Mouse (Mus musculus) liver, embryonic 16.5 days (tissue): ENCODE results near the gene Gkn3. TPM values are rescaled to one million over a fixed set of nuclear protein-coding genes. Genes with fewer than 3 reads are reported as not detected.

ENCODE experiments used
- ATAC-seq: fragments of 200-750 bp; cut with Nextera tagmentation; 2 replicates; pipeline ENCODE4 v1.8.0; 2017; ENCODE audit warnings: low read depth, mild to moderate bottlenecking, moderate number of reproducible peaks, moderate library complexity
- H3K27ac ChIP-seq: fragments of 300-500 bp; sonication (generic); 2 replicates; pipeline ENCODE4 v1.5.1; 2014; ENCODE audit warnings: mild to moderate bottlenecking, low read length
- H3K27me3 ChIP-seq: fragments of 300-500 bp; sonication (generic); 2 replicates; pipeline ENCODE4 v1.6.1; 2014; ENCODE audit warnings: low read depth, low read length, mixed read lengths; ENCODE audit not compliant: control insufficient read depth, insufficient read depth
- H3K36me3 ChIP-seq: fragments of 300-500 bp; sonication (generic); 2 replicates; pipeline ENCODE4 v1.6.1; 2014; ENCODE audit warnings: mild to moderate bottlenecking; ENCODE audit not compliant: control insufficient read depth, insufficient read depth
- H3K4me1 ChIP-seq: fragments of 300-500 bp; sonication (generic); 2 replicates; pipeline ENCODE4 v1.6.1; 2014; ENCODE audit warnings: low read depth, low read length, mixed read lengths; ENCODE audit not compliant: control insufficient read depth
- H3K4me2 ChIP-seq: fragments of 300-500 bp; sonication (generic); 2 replicates; pipeline ENCODE4 v1.6.1; 2014; ENCODE audit warnings: low read depth, low read length, mixed read lengths
- H3K4me3 ChIP-seq: fragments of 300-500 bp; sonication (generic); 2 replicates; pipeline ENCODE4 v1.5.1; 2014; ENCODE audit warnings: low read depth, mild to moderate bottlenecking, low read length
- H3K9ac ChIP-seq: fragments of 300-500 bp; sonication (generic); 2 replicates; pipeline ENCODE4 v1.6.1; 2014; ENCODE audit warnings: low read depth, low read length
- H3K9me3 ChIP-seq: fragments of 300-500 bp; sonication (generic); replicated peaks from 2 replicates; pipeline ENCODE4 v1.6.1; 2016; ENCODE audit warnings: low read length; ENCODE audit not compliant: control insufficient read depth
- WGBS: fragments of 180-500 bp; shearing (Covaris S2); extraction: QIAGEN DNeasy Blood & Tissue Kit; methylation state at CpG from one replicate; pipeline ENCODE4 v1.1.7; 2014; ENCODE audit not compliant: insufficient replicate concordance; 5-methylcytosine and 5-hydroxymethylcytosine counted together
- polyA plus RNA-seq: library from polyadenylated mRNA; unstranded; fragments of >200 nt; fragmentation: Nextera tagmentation; extraction: Ambion mirVana; gene quantifications from 2 replicates; pipeline ENCODE4 v1.2.1, GENCODE M21; 2015

Gene Gkn3
- polyA plus RNA-seq, result not detected in 2 replicates

DNA sequence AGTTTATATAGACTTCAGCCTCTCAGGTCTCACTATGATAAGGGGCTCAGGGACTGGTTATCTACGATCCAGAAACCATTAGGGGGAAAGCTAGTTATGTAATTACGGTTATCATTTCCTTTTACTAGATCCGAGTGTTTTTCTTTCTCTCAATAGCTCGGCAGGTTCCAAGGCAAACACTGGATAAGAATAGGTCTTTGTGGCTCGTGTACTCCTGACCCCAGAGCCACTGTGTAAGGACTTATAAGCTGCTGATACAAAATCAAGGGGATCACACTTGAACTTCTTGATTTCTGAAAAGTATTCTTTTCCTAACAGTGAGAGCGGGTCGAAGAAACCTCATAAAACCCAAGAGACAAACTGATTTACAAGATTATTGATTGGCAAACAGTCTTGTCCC, at the start of gene Gkn3:
Gkn3 (minus strand) TSS at position 59 of the 400 bp plus-strand sequence.
- no peak within 1 kb of the TSS for H3K4me2 ChIP-seq
- ATAC-seq, result no peak
- 27% methylated on average over 7 of the region's 7 CpGs for WGBS

DNA sequence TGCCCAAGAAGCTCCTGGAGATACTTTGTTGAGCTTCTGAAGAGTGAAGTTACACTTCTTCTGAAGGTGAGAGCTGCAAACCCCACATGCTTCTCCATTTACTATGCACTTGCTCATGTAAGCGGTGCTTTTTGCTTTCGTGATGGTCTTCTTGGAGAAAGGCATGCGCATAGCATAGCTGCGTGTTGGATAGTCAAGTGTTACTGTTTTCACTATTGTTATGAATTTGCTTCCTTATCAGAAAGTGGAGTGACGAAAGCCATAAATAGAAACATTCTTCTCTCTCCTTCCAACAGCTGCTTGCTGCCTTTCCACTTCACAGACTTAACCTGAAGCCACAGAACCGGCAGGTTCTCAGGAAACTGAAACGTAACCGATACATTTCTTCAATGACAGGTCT, 48.0 kb upstream of the Gkn3 start:
- H3K9me3 ChIP-seq, result no peaks in the 10 kb centered on the region
- no peak overlapping the region for H3K27ac ChIP-seq
- no peaks in the 10 kb centered on the region for H3K4me1 ChIP-seq
- H3K36me3 ChIP-seq, result no peaks in the 10 kb centered on the region
- ATAC-seq, result no peak
- no peak overlapping the region for H3K9ac ChIP-seq
- WGBS, result 64% methylated on average over 8 of the region's 8 CpGs
- no peak overlapping the region for H3K4me3 ChIP-seq
- H3K4me2 ChIP-seq, result no peak overlapping the region
- H3K27me3 ChIP-seq, result no peaks in the 10 kb centered on the region

More for the DNA sequence above, at the start of gene Gkn3:
- H3K4me1 ChIP-seq, result peaks cover 16% of the 10 kb centered on the region
- no peak within 1 kb of the TSS for H3K4me3 ChIP-seq
- H3K27me3 ChIP-seq, result peaks cover 2% of the 10 kb centered on the region; the same call in 1 of the 2 replicates
- no peaks in the 10 kb centered on the region for H3K9me3 ChIP-seq
- H3K36me3 ChIP-seq, result no peaks in the 10 kb centered on the region
- no peak within 1 kb of the TSS for H3K9ac ChIP-seq
- no peak within 1 kb of the TSS for H3K27ac ChIP-seq

DNA sequence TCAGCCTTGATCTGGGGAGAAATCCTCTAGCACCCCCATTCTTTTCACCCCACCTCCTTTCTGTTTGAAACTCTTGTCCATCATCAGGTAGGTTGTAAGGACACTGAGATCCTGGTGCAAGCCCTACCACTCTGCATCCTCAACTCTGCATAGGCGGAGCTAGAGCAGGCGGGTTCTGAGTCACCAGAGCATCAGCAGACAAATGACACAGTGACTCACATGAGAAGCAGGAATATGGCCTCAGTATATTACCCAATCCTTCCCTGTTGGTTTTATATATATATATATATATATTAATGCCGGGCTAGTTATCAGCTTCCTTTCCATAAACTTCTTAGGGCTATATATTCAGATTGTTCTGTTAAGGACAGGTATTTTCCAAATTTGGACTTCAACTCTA, 47.1 kb upstream of the Gkn3 start:
- WGBS, result 71% methylated on average over 3 of the region's 3 CpGs
- Histone ChIP-seq H3K27me3 (no peaks in the 10 kb centered on the region), H3K4me1 (no peaks in the 10 kb centered on the region), H3K4me3 (no peak overlapping the region), H3K9ac (no peak overlapping the region), H3K27ac (no peak overlapping the region), H3K36me3 (no peaks in the 10 kb centered on the region), H3K4me2 (no peak overlapping the region), H3K9me3 (no peaks in the 10 kb centered on the region)
- no peak for ATAC-seq

DNA sequence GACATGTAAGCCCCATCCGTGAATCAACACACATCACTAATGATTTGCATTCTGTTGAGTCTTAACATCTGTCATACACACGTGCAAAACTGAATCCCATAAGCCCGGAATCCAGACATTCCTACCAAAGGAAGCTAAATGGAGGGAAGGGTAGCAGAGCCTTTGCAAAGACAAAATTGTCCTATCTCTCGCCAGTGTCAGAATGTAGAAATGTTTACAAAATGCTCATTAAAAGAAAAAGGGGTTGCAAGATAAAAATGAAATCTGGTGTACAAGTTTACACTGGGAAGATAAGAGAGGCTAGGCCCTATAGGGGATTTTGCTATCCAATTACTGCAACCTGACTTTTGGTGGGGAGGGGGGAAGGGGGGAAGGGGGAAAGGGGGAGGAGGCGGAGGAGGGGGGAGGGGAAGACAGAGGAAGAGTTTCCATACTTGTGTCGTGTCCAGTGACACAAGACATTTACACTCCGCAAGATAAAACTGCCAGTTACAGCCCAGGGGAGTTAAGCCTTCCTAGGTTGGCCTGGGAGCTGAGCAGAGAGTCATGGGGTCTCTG, 39.8 kb upstream of the Gkn3 start, which contains the start of gene Bmp10:
Bmp10 (plus strand) TSS at position 508 of the 558 bp plus-strand sequence.
- Histone ChIP-seq H3K27ac (no peak within 1 kb of the TSS), H3K9me3 (no peaks in the 10 kb centered on the region), H3K4me2 (no peak within 1 kb of the TSS), H3K4me1 (no peaks in the 10 kb centered on the region), H3K9ac (no peak within 1 kb of the TSS), H3K27me3 (no peaks in the 10 kb centered on the region), H3K36me3 (no peaks in the 10 kb centered on the region), H3K4me3 (no peak within 1 kb of the TSS)
- 50% methylated on average over 7 of the region's 7 CpGs for WGBS
- no peak; the same call in 1 of the 2 replicates for ATAC-seq

DNA sequence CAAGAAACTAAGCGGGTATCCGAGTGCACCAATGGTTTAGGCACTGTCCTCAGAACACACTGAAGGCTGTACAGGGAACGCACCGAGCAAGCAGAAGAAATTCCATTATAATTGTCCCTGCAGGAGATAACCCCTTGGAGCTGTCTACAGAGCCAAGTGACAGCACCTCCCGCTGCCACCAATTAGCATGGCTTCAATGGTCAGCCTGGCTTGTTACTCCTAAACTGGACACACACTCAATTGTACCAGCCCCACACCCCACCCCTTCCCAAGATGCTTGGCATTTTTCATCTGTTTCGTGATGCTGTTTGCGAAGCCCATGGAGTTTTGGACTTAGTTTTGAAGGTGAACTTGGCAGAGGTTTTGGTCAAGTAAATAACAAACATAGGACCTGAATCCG, 38.9 kb upstream of the Gkn3 start:
- Histone ChIP-seq H3K27ac (no peak overlapping the region), H3K4me2 (no peak overlapping the region), H3K9ac (no peak overlapping the region), H3K4me1 (no peaks in the 10 kb centered on the region), H3K27me3 (no peaks in the 10 kb centered on the region), H3K36me3 (no peaks in the 10 kb centered on the region), H3K4me3 (no peak overlapping the region), H3K9me3 (no peaks in the 10 kb centered on the region)
- ATAC-seq, result no peak
- WGBS, result 69% methylated on average over 8 of the region's 8 CpGs

DNA sequence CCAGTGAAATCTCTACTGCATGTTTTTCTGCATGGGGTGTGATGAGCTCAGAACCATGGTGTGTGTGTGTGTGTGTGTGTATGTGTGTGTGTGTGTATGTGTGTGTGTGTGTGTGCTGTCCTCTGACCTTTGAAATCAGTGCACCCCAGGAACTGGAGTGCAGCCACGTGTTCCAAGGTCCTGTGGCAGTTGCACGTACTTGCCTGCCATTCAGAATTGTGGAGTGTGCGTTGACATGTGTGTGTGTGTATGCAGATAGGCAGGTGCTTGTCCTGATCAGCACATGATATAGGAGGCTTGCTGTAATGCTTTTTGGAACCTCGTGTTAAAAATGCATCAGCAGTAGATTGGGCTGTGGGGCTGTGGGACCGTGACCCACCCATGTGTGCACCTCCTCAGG, 38.2 kb upstream of the Gkn3 start:
- Histone ChIP-seq H3K9ac (no peak overlapping the region), H3K9me3 (no peaks in the 10 kb centered on the region), H3K27ac (no peak overlapping the region), H3K27me3 (no peaks in the 10 kb centered on the region), H3K4me1 (no peaks in the 10 kb centered on the region), H3K4me3 (no peak overlapping the region), H3K36me3 (no peaks in the 10 kb centered on the region), H3K4me2 (no peak overlapping the region)
- ATAC-seq, result no peak
- WGBS, result 45% methylated on average over 5 of the region's 5 CpGs

DNA sequence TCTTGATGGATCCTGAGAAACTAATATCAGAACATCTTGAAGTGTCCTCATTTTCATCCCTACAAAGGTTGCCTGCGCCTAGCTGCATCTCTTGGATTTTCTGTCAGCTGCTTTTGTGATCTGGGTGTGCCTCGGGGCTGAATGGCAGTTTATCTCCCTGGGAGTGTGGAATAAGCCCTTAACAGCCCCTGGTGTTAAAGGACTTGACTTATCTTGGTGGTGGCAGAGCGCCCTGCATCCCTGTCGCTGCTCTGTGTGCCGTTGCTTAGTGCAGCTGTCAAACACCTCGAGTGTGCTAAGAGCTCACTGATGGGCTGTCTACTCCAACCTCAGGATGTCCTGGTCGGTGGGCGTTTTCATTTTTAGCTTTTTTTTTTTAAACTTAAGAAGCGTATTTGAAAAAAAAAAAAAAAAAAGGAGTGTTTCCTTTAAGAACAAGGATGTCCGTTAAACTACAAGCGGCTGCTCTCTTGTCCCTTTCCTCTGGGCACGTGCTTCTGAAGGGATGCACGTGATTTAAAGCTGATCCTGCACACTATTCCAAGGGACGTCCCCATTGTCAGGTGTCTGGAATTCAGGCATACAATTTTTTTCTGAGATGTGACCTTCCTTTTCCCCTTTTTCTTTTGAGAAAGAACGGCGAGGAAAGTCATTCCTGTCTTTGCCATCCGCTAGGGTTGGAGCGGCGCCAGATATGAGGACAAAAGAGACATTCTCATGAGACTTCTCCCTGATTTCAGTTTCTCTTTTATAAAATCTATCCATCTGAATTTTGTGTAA, 35.5 kb upstream of the Gkn3 start:
- no peaks in the 10 kb centered on the region for H3K9me3 ChIP-seq
- H3K4me3 ChIP-seq, result no peak overlapping the region
- H3K4me1 ChIP-seq, result no peaks in the 10 kb centered on the region
- no peak overlapping the region for H3K9ac ChIP-seq
- no peak overlapping the region for H3K27ac ChIP-seq
- WGBS, result 41% methylated on average over 19 of the region's 19 CpGs
- no peaks in the 10 kb centered on the region for H3K27me3 ChIP-seq
- H3K4me2 ChIP-seq, result no peak overlapping the region
- no peak for ATAC-seq
- H3K36me3 ChIP-seq, result no peaks in the 10 kb centered on the region

DNA sequence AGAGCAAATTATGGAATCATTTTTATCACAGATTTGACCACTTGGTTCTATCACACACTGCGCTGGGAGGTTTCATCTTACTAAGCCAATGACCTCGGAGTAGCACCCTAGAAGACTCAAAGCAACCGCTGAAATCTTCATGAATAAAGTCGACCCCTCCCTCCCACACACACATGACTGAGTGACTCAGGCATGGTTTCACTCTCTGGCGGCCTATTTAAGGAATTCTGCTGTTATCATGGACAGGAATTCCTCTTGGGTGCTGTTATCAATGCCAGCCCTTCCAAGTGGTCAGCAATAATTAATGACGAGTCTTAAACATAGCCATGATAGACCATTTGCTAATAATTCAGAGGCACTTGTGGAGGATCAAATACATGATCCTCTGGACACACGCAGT, 33.6 kb upstream of the Gkn3 start:
- Histone ChIP-seq H3K27ac (no peak overlapping the region), H3K36me3 (no peaks in the 10 kb centered on the region), H3K4me2 (no peak overlapping the region), H3K9me3 (no peaks in the 10 kb centered on the region), H3K4me3 (no peak overlapping the region), H3K9ac (no peak overlapping the region), H3K4me1 (no peaks in the 10 kb centered on the region), H3K27me3 (no peaks in the 10 kb centered on the region)
- ATAC-seq, result no peak
- 52% methylated on average over 7 of the region's 7 CpGs for WGBS

DNA sequence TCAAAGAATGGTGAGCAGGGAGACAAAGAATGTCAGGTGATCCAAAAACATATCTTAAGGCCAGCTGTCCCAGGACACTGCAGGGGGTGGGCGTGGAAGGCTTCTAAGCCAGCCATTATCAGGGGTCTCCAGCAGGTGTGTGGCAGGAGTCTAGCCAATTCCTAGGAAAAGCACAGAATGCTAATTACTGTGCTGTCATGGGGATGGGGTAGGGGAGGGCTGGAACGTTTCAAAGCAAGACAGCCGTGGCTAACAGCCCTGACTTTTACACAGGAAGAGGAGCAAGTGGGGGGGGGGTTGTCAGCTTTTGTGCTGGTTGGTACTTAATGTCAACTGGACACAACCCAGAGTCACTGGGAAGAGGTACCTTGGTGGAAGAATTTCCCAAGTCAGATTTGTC, 23.3 kb upstream of the Gkn3 start:
- H3K4me3 ChIP-seq, result no peak overlapping the region
- H3K4me1 ChIP-seq, result no peaks in the 10 kb centered on the region
- no peaks in the 10 kb centered on the region for H3K9me3 ChIP-seq
- no peaks in the 10 kb centered on the region for H3K27me3 ChIP-seq
- H3K27ac ChIP-seq, result no peak overlapping the region
- H3K36me3 ChIP-seq, result no peaks in the 10 kb centered on the region
- H3K4me2 ChIP-seq, result no peak overlapping the region
- ATAC-seq, result no peak
- 33% methylated on average over 3 of the region's 3 CpGs for WGBS
- H3K9ac ChIP-seq, result no peak overlapping the region
